Mouse (Mus musculus) megakaryocyte progenitor cell, adult 5-6 weeks (primary cell): ENCODE data around the gene Tmx1. TPM values are rescaled to one million over a fixed set of nuclear protein-coding genes. Genes with fewer than 3 reads are reported as not detected.

Experiments used
- ATAC-seq: replicated peaks from 2 replicates; pipeline ENCODE4 v1.8.0; 2016; ENCODE audit warnings: mild to moderate bottlenecking, moderate TSS enrichment, inconsistent platforms; ENCODE audit not compliant: poor library complexity
- total RNA-seq, 2 experiments: library from RNA; stranded (forward) in 1 of 2; stranded (reverse) in 1 of 2; fragments of 157-497, 149-512 nt in 1 of 2; fragments of 200-1000 nt in 1 of 2; gene quantifications; 2 replicates each; pipeline versions ENCODE4 v1.2.3 to v1.2.4; 2015 to 2017

The Tmx1 gene
- total RNA-seq, 2 experiments from 2014 or later: 50.8 to 88.4 TPM

- no peak for ATAC-seq
These were observed 33.1 kb downstream of the Tmx1 start for GRCm38 (mm10) chr12:70485956-70486355.

- ATAC-seq: no peak
These were observed 34.0 kb downstream of the Tmx1 start for GRCm38 (mm10) chr12:70486716-70487480.

GRCm38 (mm10) chr12:70492441-70492840 lies 39.5 kb downstream of the Tmx1 start:
- no peak for ATAC-seq

- ATAC-seq: peak; percentile 88
These were observed 41.8 kb downstream of the Tmx1 start for GRCm38 (mm10) chr12:70494494-70495281.

DNA sequence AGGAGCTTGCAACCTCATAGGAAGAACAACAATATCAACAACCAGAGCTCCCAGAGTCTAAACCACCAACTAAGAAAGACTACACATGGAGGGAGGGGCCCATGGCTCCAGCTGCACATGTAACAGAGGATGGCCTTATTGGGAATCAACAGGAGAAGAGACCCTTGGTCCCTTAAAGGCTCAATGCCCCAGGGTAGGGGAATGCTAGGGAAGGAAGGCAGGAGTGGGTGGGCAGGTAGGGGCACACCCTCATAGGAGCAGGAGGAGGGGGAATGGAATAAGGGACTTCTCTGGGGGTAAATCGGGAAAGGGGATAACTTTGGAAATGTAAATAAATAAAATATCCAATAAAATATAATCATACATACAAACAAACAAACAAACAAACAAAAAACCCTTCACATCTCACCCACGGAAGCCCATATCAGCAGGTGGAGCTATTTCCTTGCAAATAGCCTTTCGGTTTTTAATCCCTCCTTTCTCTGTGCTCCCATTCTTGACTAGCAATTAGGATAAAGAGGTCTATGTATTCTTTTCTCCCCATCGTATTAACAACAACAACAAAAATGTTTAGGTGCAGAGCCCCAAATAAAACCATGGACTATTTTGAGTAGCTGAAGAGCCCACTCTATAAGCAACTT lies 42.5 kb downstream of the Tmx1 start:
- ATAC-seq: no peak

DNA sequence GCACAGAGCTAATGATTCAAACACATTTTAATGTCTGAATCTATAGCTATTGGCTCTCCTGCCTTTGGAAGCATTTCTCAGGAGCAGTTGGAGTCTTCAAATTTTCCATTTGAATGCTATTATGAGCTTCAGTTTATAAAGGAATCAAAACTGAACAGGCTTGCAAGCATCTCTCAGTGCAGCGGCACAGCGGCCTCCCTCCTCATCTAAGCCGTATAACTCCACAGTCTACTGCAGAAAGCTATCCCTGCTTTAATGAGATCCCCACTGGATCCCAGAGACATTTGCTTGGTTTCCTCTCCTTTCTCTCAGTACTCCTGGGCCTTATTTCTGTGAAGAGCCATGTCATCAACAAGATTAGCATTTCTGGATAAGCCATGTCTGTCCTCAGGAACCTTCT lies 45.2 kb downstream of the Tmx1 start:
- ATAC-seq: no peak

- ATAC-seq: no peak
These were observed 53.1 kb downstream of the Tmx1 start for GRCm38 (mm10) chr12:70505971-70506370.

DNA sequence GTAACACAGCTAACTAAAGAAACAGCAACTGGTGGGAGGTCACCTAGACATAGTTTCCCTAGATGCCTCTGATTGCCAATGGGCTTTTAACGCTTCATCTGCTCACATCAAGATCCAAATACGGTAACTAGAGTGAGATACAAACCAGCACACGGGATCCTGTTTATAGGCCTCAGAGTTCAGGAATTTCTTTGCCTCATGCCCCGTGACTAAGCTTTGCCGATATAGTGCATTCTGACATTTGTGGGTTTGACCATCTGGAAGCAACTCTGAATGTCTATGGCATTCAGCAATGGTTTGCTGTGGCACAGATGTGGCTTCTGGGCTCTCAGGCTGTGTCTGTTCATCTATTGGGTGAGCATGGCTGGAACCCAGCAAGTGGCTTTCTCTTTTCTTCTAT lies 59.1 kb downstream of the Tmx1 start:
- ATAC-seq: no peak

DNA sequence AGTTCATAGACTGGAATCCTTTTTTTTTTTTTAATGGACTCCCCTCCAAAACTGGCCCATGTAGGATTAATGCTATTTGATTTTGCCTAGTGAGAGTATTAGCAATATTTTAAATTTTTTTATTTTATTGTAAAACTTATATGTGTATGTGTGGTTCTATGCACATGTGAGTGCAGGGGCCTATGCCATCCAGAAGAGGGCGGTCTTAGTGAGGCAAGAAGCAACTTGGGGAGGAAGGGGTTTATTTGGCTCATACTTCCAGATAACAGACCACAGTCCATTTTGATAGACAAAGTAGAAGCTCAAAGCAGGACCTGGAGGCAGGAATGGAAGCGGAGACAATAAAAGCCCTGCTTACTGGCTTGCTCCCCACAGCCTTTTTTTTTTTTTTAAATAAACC lies 59.5 kb downstream of the Tmx1 start:
- ATAC-seq: no peak

Other genes with a start within 250 kb of the Tmx1 start
- 49.7 and 62.0 TPM in 2 replicates for gene Pygl, start 221.6 kb upstream of the Tmx1 start, total RNA-seq (2015)
- 112 and 130 TPM in 2 replicates for gene Pygl, start 221.6 kb upstream of the Tmx1 start, total RNA-seq (2017)
- 0.17 and 0.30 TPM in 2 replicates for gene Trim9, start 105.5 kb upstream of the Tmx1 start, total RNA-seq (2015)
- 0.29 and 0.30 TPM in 2 replicates for gene Trim9, start 105.5 kb upstream of the Tmx1 start, total RNA-seq (2017)